Mouse (Mus musculus) spleen, adult 2 months (tissue): ENCODE results near the gene Gmds.

Source experiments
- CTCF ChIP-seq: fragments of 200-500 bp; IDR thresholded peaks from 2 replicates; pipeline ENCODE4 v1.5.1; 2011; ENCODE audit warnings: mild to moderate bottlenecking, inconsistent platforms; ENCODE audit not compliant: insufficient read depth, insufficient read length, insufficient replicate concordance; ENCODE audit errors: extremely low read depth
- POLR2A ChIP-seq: fragments of 200-500 bp; IDR thresholded peaks from 2 replicates; pipeline ENCODE4 v1.6.1; 2011; ENCODE audit warnings: low read depth, low read length, inconsistent platforms

- TF ChIP-seq CTCF: no peak
- TF ChIP-seq POLR2A: no peak
These were observed 20.2 kb downstream of the Gmds start for GRCm38 (mm10) chr13:32318309-32318708.
